Mouse (Mus musculus): ENCODE results near the gene Gm20906.
"Not testable (repeated sequence)": the region's sequence is repeated elsewhere in the genome, so short reads cannot be mapped to it uniquely, and the experiment has no call there.

Gm20906 gene

DNA sequence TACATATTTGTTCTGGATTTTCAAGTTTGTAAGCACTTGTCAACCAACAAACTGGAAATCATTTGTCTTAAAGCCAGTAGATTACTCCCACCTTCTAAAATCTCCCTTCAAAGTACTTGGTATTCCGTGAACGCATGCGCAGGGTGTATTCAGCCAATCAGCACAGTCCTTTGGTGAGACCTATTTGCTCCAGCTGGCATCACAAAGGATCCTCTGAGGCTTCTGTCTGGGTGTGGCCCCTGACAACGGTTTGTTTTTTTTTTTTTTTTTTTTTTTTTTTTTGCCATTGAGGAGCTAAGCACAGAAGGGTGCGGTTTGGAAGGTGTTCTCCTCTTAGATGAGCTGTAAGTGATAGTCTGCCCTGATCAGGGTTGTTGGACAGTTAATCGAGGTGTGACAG, at the start of gene Gm20906:
Gene Gm20906, plus strand, starts transcription at position 301 of the 400 bp plus-strand sequence.
- not testable (repeated sequence) for DNase-seq (ENCODE audit: inconsistent age in 2 of 2, low spot score in 1 of 2)

All from adrenal gland, adult (tissue).